Mouse (Mus musculus): ENCODE data around the gene Nek11.

Nek11 gene

DNA sequence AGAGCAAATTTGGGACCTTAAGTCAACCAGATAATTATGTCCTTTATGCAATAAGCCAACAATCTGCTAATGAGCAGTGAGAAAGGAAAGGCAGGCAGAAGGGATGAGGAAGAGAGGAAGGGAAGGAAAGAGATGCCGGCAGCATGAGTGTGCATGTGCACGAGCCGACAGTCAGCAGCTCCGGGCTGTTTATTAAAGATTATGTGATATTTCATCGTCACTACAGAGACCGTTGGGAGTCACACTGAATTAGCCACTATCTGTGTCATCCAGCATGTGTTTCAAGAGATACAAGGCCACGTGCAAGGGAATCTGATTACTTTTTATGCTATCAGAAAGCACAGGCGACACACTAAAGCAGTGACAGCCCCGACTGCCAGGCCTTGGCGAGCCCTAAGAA, 73.5 kb downstream of the Nek11 start:
- in situ Hi-C loops (cut with MboI, MseI) = no loop called here

DNA sequence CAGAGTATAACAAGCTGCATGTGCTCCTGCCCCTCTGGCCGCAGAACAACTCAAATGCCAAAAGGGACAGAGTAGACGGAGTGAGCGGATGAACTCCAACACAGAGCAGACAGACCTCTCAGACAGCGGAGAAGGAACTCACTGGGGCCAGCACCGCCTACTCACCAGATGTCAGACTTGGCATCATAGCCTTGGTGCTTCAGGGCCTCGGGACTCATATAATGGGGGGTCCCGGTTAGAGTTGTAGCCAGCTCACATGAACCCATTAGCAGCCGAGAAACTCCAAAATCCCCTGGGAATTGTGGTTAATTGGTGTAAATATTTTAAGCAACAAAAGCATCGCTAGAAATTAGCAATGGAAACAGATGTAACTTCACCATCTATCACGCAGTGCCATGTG, 82.1 kb downstream of the Nek11 start:
- in situ Hi-C loops (cut with MboI, MseI) = no loop called here

DNA sequence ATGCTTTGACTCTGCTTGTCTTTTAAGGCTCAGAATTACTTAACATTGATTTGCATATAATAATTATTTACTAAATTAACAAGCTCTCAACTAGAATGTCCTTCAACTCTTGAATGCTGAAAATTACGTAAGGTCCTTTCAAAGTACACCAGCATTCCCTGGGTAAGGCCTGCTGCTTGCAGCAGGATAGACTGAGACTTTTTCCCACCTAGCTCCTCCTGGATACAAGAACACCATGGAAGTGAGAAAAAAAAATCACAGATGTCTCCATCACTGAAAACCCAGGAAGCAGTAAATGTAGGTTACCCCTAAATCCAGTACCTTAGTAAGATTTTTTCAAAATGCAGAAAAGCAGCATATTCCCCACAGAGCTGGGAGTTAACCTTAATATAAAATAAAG, 82.6 kb downstream of the Nek11 start:
- in situ Hi-C loops (cut with MboI, MseI) = no loop called here

DNA sequence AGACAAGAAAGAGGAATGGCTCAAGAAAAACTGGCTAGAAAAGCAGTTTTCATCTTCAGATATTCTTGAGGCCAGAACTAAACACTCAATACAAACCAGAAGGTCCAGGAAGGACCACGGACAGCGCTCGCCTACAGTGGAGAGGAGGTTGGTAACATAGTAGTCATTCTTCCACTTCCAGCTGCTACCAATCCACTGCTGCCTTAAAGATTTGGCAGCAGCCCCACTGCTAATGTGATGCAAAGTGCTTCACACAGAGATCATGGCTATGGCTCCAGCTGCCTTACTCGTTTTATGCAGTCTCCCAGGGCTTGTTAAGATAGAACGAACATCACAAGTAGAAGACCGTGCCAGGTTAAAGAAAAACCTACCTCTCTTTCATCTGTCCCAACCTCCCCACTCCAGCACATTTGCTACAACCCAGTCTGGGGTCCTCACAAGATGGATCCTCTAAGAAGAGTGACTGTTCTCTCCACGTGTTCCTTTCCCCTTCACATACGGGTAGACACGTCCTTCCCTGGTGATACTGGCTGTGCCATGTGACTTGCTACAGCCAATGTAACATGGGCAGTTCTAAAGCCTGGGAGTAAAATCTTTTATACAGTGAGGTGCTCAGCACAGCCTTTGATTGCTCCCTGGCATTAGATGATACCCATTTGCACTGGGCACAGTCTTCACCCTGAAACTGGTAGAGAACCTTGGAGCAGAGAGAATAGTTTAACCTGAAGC, 85.6 kb downstream of the Nek11 start:
- in situ Hi-C loops (cut with MboI, MseI) = no loop called here

DNA sequence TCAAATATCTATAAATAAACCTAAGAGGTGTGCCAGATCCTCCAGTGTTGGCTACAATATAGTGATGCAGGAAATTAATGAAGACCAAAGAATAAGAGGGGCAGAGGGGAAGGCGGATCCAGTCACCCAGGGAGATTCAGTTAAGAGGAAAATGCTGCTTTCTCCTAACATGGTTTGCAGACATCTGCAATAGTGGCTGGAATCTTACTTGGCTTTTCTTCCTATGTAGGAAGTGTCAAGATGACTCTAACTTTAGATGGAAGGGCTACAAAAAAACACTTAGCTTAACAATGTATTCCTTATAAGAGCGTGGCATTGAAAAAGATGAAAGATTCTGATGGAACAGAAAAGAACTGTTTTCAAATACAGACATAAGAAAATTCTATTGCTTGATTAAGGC, 89.3 kb downstream of the Nek11 start:
- in situ Hi-C loops (cut with MboI, MseI) = no loop called here

DNA sequence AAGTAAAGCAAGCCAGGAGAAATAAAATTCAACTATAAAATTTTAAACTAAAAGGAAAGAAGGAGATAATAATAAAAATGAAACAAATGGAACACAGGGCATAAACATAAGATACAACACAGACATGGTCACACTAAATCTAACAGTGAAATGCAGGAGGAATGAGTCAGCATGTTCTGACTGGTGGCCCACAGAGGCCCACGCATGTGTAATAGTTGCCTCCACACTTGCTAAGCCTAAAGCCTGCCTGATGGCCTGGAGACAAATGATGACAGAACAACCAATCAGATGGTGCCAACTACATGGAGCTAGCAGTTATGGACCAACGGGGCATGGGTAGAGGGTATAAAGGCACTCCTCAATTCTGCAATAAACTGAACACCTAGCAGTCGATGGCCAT, 93.1 kb downstream of the Nek11 start:
- in situ Hi-C loops (cut with MboI, MseI) = no loop called here

DNA sequence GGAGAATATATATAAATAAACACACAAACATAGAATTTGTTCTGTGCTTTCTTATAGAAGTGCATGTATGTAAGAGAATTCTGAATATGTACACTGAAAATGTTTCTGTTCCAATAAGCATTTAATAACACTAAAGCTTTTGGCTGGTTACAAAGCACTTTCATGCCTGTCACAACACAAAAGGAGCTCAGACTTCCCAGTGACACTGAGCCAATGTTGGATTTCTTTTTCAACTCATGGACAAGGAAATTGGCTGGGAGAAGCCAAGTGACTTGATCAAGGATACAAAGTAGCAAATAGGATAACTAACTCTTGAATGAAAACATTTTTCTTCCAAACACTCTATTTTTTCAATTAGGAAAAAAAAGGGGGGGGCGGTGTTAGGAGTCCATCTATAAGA, 93.9 kb downstream of the Nek11 start:
- in situ Hi-C loops (cut with MboI, MseI) = no loop called here

DNA sequence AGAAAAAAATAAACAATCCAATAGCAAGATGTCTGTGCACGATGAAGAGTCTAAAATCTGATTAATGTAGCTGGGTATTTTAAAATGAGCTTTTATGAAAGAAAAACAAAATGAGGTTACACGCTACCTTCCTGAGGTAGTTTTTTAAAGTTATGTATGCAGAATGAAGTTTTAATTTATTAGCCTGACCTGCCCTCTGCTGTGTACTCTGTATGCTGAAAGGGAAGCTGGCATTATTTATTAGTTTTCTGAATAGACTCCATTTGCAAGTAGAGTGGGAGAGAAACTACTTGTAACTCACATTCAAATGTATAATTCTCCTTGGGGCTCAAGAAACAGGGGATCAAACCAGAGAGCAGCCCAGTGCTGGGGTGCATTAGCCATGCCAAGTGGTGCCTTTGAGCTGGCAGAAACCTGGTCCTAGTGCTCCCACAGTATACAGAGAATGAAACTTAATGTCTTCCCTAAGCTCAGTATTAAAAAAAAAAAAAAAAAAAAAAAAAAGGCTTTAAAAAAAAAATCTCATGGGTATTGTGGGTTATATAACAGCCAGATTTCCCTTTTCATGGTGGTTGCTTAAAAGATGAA, 94.5 kb downstream of the Nek11 start:
- in situ Hi-C loops (cut with MboI, MseI) = no loop called here

DNA sequence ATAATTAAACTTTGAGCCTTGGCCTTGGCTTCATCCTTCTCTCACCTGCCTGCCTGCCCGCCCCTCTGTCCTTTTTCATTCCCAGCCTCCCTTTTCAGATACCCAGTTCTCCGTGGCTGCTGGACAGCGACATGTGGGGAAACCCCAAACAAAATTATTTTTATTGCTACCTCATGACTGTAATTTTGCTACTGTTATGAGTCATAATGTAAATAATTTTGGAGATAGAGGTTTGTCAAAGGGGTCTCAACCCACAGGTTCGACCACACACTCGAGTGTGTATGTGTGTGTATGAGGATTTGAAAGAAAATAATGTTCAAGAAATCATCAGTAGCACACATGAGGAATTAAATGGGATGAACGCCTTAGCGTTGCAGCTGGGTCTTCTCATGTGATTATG, 110.7 kb downstream of the Nek11 start:
- in situ Hi-C loops (cut with MboI, MseI) = no loop called here

DNA sequence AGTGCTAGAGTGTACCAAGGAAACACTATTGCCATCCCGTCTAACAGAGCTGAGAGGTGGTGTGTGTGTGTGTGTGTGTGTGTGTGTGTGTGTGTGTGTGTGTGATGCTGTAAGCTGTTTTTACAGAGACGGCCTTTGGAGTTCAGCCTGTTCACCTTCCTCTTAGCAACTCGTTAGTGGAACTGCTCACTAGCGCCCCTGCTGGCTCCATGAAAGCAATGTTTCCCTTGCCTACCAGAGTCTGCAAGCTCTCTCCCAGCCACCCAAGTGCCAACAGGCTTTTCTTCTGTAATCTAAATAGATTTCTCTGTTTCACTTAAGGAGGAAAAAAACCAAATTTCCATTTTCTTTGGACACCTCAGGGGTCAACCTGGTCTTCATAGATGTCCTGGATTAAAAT, 112.6 kb downstream of the Nek11 start:
- in situ Hi-C loops (cut with MboI, MseI) = no loop called here

DNA sequence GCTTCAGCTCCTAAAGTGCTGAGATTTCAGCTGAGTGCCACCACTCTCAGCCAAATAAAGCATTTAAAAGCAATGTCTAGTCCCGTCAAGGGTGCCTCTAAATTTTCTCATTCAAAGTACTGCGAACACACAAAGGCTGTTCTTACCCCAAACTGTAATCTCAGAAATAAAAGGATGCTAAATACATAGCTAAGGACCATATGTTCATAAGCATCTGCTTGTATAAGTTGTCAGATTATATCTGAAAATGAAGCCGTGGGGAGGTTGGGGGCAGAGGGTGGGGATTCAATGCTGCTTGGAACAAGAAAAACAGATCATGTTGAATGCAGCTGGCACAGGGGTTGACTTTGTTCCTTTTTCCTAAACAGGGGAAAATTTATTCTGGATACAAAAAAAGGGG, 120.4 kb downstream of the Nek11 start:
- in situ Hi-C loops (cut with MboI, MseI) = no loop called here

DNA sequence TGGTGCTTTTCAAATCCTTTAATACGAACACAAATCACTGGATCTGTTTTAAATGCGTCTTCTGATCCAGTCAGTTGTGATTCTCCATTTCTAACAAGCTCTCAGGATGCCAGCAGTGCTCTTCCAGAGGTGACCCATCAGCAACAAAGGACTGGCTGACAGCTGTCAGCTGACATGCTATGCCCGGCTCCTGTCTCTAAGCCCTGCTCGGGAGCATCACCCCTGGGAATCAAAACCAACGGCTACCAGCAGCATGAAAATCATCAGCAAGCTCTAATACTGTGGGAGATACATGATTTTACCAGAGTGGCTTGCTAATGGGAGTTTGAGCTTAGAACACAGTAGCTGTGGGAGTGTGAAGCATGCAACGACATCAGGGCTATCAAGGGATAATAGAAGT, 121.0 kb downstream of the Nek11 start:
- in situ Hi-C loops (cut with MboI, MseI) = no loop called here

DNA sequence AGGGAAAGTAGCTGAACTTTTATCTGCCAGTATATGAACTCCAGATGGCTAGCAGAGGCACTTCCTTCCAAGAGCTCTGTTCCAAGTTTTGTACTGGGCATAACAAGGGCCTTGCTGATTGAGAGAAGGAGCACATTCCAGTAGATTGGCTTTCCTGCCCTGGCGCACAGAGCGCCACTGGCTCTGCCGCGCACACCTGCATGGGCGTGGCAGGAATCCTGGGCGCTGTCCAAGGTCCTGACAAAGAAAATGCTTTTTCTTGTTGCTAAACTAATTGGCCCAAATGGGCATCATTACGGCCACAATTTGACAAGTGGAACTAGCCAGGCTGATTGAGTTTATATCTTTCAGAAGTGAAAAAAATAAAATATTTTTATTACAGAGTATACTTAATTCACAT, 123.1 kb downstream of the Nek11 start:
- in situ Hi-C loops (cut with MboI, MseI) = no loop called here

DNA sequence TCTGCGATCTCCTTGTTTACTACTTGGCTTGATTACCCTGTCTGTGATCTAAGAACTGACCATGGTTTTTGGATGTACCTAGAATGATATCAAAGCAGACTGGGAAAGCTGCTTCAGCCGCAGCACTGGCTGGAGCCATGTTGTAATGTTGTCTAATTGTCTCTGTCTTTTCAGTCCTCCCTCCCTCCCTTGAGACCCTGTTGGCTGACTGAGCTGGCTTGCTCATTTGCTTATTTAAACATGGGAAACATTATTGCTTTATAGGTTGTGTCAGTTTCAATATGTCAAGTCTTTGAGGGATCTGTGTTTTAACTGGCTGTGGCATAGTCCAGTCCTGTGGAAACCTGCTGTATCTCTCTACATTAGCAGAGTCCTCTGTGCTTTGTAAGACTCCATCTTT, 132.2 kb downstream of the Nek11 start:
- in situ Hi-C loops (cut with MboI, MseI) = no loop called here

DNA sequence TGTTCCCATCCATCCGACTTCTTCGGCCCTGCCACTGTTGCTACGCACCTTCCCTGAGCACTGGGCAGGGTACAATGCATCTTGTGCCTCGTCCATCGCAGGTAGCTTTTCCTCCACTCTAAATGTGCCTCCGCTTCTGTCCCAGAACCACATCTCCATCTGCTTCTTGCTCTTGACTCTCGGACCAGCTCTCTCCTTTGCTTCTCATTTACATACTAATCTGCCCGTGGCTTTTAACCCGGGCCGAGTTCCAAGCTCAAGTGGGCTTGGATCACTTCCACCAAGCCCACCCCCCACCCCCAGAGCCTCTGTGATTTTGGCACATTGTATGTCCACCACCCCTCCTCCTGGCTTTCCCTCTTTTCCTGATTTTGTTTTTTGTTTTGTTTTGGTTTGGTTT, 137.7 kb downstream of the Nek11 start:
- in situ Hi-C loops (cut with MboI, MseI) = no loop called here

DNA sequence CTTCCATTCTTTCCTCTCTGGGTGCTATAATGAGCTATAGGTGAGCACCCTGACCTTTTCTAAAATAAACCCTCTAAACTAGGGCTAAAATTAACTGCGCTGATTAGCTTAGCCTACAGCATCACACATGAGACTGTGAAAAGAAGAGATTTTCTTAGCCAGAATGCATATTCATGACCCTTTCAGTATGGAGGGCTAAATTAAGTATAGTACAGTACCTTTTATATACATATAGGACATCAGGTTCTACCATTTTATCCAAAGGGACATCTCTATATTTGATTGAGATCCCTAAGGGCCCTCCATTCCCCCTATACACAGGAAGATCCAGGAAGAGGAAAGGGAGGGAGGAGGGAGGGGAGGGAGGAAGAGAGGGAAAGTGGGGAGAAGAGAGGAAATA, 141.2 kb downstream of the Nek11 start:
- in situ Hi-C loops (cut with MboI, MseI) = no loop called here

DNA sequence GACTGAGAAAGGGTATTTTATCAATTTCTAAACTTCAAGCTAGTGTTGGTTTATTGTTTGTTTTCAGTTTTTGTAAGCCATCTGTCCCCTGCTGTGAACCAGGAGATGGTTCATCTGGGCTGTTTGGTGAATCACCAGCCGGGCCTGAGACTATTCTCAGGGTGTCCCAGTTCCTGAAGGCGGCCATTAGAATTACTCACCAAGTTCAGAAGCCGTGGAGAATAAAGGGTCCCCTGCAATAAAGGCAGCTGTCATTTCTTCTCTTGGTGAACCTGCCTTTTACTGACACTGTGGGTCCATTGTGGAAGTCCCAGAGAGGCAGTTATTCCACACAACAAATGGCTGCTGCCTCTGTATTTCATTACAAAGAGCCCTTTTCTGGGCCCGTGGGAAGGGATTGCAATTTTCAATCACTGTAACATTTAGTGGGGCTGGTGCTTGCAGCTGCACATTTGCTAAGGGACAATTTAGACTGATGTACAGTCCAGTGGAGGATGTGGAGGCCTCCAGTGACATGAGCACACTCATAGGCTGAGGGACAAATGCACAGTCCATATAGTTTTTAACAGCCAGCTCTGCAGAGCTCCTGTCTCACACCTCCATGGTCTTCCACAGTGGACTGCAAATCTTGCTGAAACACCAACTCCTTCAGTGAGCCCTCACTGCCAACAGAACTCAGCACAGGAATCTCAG, 142.8 kb downstream of the Nek11 start:
- in situ Hi-C loops (cut with MboI, MseI) = no loop called here

DNA sequence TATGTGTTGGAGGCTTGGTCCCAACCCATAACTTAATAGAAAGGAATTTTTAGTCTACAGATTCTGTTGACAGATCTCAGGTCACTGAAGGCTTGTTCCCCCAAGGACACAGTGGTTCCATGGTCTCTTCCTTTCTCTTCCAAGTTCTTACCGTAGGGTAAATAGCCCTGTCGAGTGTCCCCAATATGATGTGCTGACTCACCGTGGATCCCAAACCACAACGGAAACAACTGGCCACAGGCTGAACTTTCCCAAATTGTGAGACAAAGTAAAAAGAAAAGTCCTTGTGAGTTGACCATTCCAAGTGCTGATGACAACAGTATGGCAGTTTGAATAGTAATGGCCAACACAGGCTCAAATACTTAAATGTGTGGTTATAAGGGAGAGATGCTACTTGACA, 144.1 kb downstream of the Nek11 start:
- in situ Hi-C loops (cut with MboI, MseI) = no loop called here

DNA sequence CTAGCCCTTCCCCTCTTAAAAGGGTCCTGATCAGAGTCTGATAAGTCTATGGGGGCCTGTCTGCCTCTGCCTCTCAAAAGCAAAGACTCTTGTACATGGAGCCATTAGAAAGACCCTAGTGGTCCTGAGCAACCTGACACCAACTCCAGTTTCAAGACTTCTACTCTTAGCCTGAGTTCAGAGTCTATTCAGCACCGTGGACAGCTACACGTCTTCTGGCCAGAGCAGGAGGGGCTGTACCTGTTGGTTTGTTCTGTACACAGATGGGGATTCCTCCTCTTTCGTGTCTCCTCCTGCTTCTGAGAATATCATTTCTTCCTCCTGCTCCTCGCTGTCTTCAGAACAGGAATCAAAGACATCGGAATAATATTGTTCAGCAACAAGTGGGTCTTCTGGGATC, 151.3 kb downstream of the Nek11 start:
- in situ Hi-C loops (cut with MboI, MseI) = no loop called here

DNA sequence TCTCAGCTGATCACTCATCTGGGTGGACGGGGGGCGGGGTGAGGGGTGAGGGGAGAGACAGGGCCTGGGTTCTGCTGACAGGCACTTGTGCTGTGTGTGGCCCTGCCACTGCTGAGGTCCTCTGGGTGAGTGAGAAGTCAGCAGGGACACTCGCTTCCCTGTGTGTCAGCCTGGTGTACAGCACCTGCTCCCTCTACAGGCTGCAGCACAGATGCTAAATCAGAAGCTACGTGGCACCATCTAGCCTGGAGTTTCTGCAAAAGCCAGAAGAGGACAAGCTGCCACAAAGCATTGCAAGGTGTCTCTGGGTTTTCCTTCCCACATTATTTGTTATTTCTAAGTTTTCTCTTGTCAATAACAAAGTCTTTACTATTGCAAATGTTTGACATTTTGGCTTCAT, 180.9 kb downstream of the Nek11 start:
- in situ Hi-C loops (cut with MboI, MseI) = no loop called here

DNA sequence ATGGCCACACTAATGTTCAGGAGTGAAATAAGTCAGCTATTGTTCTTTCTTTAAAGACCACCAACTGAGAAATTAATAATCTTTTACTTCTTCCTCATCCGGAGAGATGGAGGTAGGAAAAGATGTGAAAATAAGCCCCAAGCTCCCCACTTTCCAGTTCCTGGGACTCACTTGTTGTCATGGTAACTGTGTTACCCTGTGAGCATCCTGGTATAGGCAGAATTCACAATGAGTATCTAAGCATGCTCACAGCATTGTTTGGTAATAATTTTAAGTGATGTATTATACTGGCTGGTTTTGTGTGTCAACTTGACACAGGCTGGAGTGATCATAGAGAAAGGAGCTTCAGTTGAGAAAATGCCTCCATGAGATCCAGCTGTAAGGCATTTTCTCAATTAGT, 195.0 kb downstream of the Nek11 start:
- in situ Hi-C loops (cut with MboI, MseI) = no loop called here

DNA sequence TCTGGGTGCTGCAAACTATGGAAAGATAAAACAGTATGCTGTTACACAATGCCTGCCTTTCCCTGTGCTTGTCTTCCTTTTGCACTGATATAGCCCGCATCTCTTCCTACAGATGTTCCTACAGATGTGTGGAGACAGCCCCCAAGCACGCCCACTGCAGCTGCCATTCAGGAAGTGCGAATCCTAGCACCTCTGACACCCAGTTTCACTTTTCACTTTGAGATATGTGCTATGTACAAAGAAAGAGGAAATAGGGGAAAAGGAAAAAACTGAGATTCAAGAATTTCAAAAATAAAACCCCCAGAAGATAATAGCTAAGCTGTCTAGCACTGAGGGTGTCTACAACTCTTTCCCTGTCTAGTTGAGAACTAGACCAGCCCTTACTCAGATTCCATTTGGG, 208.6 kb downstream of the Nek11 start:
- in situ Hi-C loops (cut with MboI, MseI) = no loop called here

DNA sequence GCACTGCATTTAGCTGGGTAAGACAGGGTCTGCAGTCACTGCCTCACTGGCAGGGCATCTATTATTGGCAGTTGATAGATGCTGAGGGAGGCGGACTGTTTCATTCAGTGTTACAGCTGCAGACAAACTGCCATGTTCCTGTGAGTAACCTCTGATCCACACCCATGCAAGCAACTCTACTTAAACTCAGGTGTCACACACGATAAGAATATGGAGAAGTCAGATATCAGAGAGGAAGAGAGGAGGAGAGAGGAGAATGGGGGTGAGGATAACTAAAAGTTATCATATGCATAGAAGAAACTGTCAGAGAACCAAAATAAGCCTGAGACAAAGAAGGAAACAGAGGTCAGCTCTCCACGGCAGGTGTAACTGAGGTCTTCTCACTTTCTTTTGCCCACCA, 212.9 kb downstream of the Nek11 start:
- in situ Hi-C loops (cut with MboI, MseI) = no loop called here

Data from T-helper 2 cell (primary cell).